ENCODE assay signal across 19 mouse cellular contexts in genomic region chr1:153282342-153282975, GRCm38 (mm10). TPM values are rescaled to one million over a fixed set of nuclear protein-coding genes. Genes with fewer than 3 reads are reported as not detected.
DNase-seq lines count a peak whose midpoint lies in the region; TF ChIP-seq lines count a peak whose summit lies in the region.
"Had no signal": no experiment of that assay in that cellular context is flagged by ENCODE, and none has a peak within 500 bp of the region (broad histone marks: within the 10 kb centered on the region; RNA-seq: fewer than 3 reads in every experiment).

No protein-coding gene starts in this region.

- DNase-seq in heart, embryonic 10.5 days (ENCODE audit: low spot score), result no peak
- DNase-seq in heart, postnatal 14 days, result no peak
- DNase-seq in left cerebral cortex, adult 2 months (ENCODE audit: extremely low spot score in 1 of 2, low spot score in 2 of 2), result peak in 1 of 2 experiments; percentile 25
- no peak for DNase-seq in left cerebral cortex, postnatal 10 days (ENCODE audit: extremely low spot score in 1 of 2, low spot score in 2 of 2)
- peak; percentile 52 for DNase-seq in brain, adult 2 months (ENCODE audit: low read depth, low spot score)
- peak; percentile 52 for DNase-seq in layer of hippocampus, adult 9-11 months
- DNase-seq in neural tube, embryonic 10.5 days (ENCODE audit: extremely low spot score, low spot score), result no peak
- DNase-seq in left cerebral cortex, adult 8-10 months (ENCODE audit: low spot score in 2 of 2), result no peak
- DNase-seq: adrenal gland, adult 2 months; cerebellum, adult 11-12 months; cerebellum, postnatal 25 days; kidney, postnatal 10 days; thymus, postnatal 25 days had no signal

- H3K9me3 ChIP-seq in heart, embryonic 10.5 days, result no peaks in the 10 kb centered on the region
- H3K9me3 ChIP-seq: hindbrain, embryonic 13.5 days; liver, embryonic 12.5 days; lung, embryonic 15.5 days; midbrain, embryonic 13.5 days had no signal

- H3K27me3 ChIP-seq in heart, embryonic 10.5 days (ENCODE audit: insufficient read depth, poor library complexity, severe bottlenecking), result no peaks in the 10 kb centered on the region
- H3K27me3 ChIP-seq: hindbrain, embryonic 13.5 days; liver, embryonic 12.5 days; lung, embryonic 15.5 days; midbrain, embryonic 13.5 days had no signal

- no peak for TF ChIP-seq CTCF in left cerebral cortex, adult 2 months (IDR thresholded peaks at IDR 0.05)

- H3K36me3 ChIP-seq in heart, embryonic 10.5 days, result peaks cover 2% of the 10 kb centered on the region; the same call in 1 of the 2 replicates
- H3K36me3 ChIP-seq: hindbrain, embryonic 13.5 days; liver, embryonic 12.5 days; lung, embryonic 15.5 days; midbrain, embryonic 13.5 days had no signal

- peaks cover 77% of the 10 kb centered on the region for H3K4me1 ChIP-seq in heart, embryonic 10.5 days

- WGBS in heart, embryonic 10.5 days, result 77% methylated on average over 5 of the region's 5 CpGs

- intact Hi-C loops in heart, postnatal 14 days (cut with DNase I), result no loop called here
- intact Hi-C loops in left cerebral cortex, adult 2 months (cut with DNase I), result no loop called here
- intact Hi-C loops in left cerebral cortex, postnatal 10 days (cut with DNase I), result no loop called here

- H3K4me3 ChIP-seq in heart, embryonic 10.5 days, result no peak overlapping the region
- 0 out of 2 replicates have a peak overlapping the region, but pooled peaks have one; percentile 2 for H3K4me3 ChIP-seq in left cerebral cortex, adult 2 months
- H3K4me3 ChIP-seq: erythroblast, embryonic 14.5 days; hindbrain, embryonic 13.5 days; liver, embryonic 12.5 days; lung, embryonic 15.5 days; midbrain, embryonic 13.5 days; myocyte had no signal

- H3K27ac ChIP-seq in heart, embryonic 10.5 days, result peak overlapping the region; percentile 77
- peak overlapping the region; percentile 13; the same call in 1 of the 2 replicates for H3K27ac ChIP-seq in left cerebral cortex, adult 2 months
- H3K27ac ChIP-seq: hindbrain, embryonic 13.5 days; liver, embryonic 12.5 days; lung, embryonic 15.5 days; midbrain, embryonic 13.5 days had no signal

RNA-seq across cellular contexts. Expression of gene Lamc1, which starts 50.1 kb away (rescaled TPM):
- 62.6 and 85.3 TPM in 2 replicates for polyA plus RNA-seq in heart, embryonic 10.5 days (2016; fragmentation: Nextera tagmentation; extraction: Ambion mirVana)
- 100 to 1,000 TPM; 303 to 323 TPM for total RNA-seq in heart, postnatal 14 days (2021)
- total RNA-seq in left cerebral cortex, adult 2 months (2021), result 10 to 100 TPM; 22.0 to 26.4 TPM
- 10 to 100 TPM; 42.6 to 44.3 TPM for total RNA-seq in left cerebral cortex, postnatal 10 days (2021)
- total RNA-seq in left cerebral cortex, adult 8-10 months (2022), result 10 to 100 TPM; 23.8 to 28.5 (median 27.2) TPM

Comparison
In these comparisons a context has a peak if more than half of its experiments do, and no peak if none do; other contexts are left out.
1. DNase-seq: peak in brain, adult 2 months (single experiment) and layer of hippocampus, adult 9-11 months (single experiment); none in heart, embryonic 10.5 days (single experiment), heart, postnatal 14 days (0 of 2), left cerebral cortex, postnatal 10 days (0 of 2), neural tube, embryonic 10.5 days (single experiment) and left cerebral cortex, adult 8-10 months (0 of 2).
2. RNA of gene Lamc1, which starts 50.1 kb away (total RNA-seq): 303 to 323 TPM in heart, postnatal 14 days; 42.6 to 44.3 TPM in left cerebral cortex, postnatal 10 days, 23.8 to 28.5 TPM in left cerebral cortex, adult 8-10 months and 22.0 to 26.4 TPM in left cerebral cortex, adult 2 months; every median in the first group is over 4 times any median in the second.